9 mouse cellular contexts compared by ENCODE assay signal in the genomic region with DNA sequence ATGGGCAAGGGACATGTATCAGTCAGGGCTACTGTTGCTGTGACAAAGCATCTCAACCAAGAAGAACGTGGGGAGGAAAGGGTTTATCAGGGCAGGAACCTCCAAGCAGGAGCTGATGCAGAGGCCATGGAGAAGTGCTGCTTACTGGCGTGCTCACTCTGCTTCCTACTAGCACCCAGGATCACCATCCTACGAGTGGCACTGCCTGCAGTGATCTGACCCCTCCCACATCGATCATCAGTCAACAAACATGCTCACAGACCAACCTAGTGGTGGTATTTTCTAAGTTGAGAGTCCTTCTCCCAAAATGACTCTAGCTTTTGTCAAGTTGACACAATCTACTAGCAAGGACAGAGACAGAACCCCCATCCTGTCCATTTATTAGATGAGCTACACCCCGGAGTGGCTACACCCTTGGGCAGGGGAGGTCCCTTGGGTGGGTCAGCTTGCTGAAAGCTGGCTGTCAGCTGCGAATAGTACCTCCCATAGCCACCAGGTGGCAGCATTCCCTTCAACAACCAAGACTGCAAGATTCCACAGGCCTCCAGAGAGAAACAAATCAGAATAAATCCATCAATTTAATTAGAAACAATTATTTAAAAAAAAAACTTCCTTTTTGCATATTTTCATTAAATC.
DNase-seq lines count a peak whose midpoint lies in the region; TF ChIP-seq lines count a peak whose summit lies in the region.
"Had no signal": no experiment of that assay in that cellular context is flagged by ENCODE, and none has a peak within 500 bp of the region (broad histone marks: within the 10 kb centered on the region; RNA-seq: fewer than 3 reads in every experiment).

No protein-coding gene starts in this region.

- DNase-seq in B cell, adult 2 months = peak; percentile 67 to 68
- peak; percentile 68 for DNase-seq in adrenal gland, postnatal 25 days
- DNase-seq in embryonic facial prominence, embryonic 10.5 days (ENCODE audit: low spot score) = peak; percentile 82
- peak; percentile 55 to 82 for DNase-seq in heart, adult 18-20 months
- peak; percentile 45 to 68 for DNase-seq in kidney, adult 8-10 months
- DNase-seq in liver, adult 2 months (ENCODE audit: extremely low read depth, low read depth, low spot score) = peak; percentile 71
- peak; percentile 74 for DNase-seq in neural tube, embryonic 10.5 days (ENCODE audit: extremely low spot score, low spot score)
- DNase-seq in splenic B cell, adult 2 months (ENCODE audit: low read depth, low spot score) = peak; percentile 74

- WGBS in embryonic facial prominence, embryonic 10.5 days = 45% methylated on average over 6 of the region's 6 CpGs
- 41% methylated on average over 6 of the region's 6 CpGs for WGBS in liver, adult 2 months

- H3K27me3 ChIP-seq in embryonic facial prominence, embryonic 10.5 days (replicated peaks; ENCODE audit: low read depth, poor library complexity, severe bottlenecking) = no peaks in the 10 kb centered on the region
- H3K27me3 ChIP-seq in liver, adult 2 months (ENCODE audit: control insufficient read depth, insufficient read depth, low read length) = no peaks in the 10 kb centered on the region
- no peaks in the 10 kb centered on the region for H3K27me3 ChIP-seq in splenic B cell, adult 2 months (ENCODE audit: control insufficient read depth, insufficient read depth, low read length, poor library complexity, severe bottlenecking)
- H3K27me3 ChIP-seq: embryonic facial prominence, embryonic 12.5 days had no signal

- no peak overlapping the region for H3K4me3 ChIP-seq in embryonic facial prominence, embryonic 10.5 days
- H3K4me3 ChIP-seq in liver, adult 2 months (ENCODE audit: insufficient read depth, low read depth, low read length) = no peak overlapping the region

- peak; percentile 84 for TF ChIP-seq CTCF in liver, adult 2 months (IDR thresholded peaks at IDR 0.05; ENCODE audit: low read depth, low read length)

- H3K27ac ChIP-seq in embryonic facial prominence, embryonic 10.5 days (replicated peaks) = no peak overlapping the region
- no peak overlapping the region for H3K27ac ChIP-seq in liver, adult 2 months (replicated peaks; ENCODE audit: insufficient read depth, low read depth, low read length)
- H3K27ac ChIP-seq: embryonic facial prominence, embryonic 12.5 days had no signal

- peaks cover 9% of the 10 kb centered on the region; the same call in 1 of the 2 replicates for H3K4me1 ChIP-seq in embryonic facial prominence, embryonic 10.5 days
- peaks cover 2% of the 10 kb centered on the region; the same call in 1 of the 2 replicates for H3K4me1 ChIP-seq in liver, adult 2 months (ENCODE audit: control insufficient read depth, insufficient read depth, low read length)
- H3K4me1 ChIP-seq: embryonic facial prominence, embryonic 12.5 days had no signal

- H3K79me2 ChIP-seq in liver, adult 2 months (ENCODE audit: control insufficient read depth, insufficient read depth, low read length) = no peaks in the 10 kb centered on the region

- TF ChIP-seq POLR2A in liver, adult 2 months (IDR thresholded peaks at IDR 0.05; ENCODE audit: extremely low read depth, insufficient read depth, low read length) = no peak

- H3K36me3 ChIP-seq in embryonic facial prominence, embryonic 10.5 days (replicated peaks) = no peaks in the 10 kb centered on the region
- no peaks in the 10 kb centered on the region for H3K36me3 ChIP-seq in liver, adult 2 months (ENCODE audit: control insufficient read depth, insufficient read depth, low read length)
- no peaks in the 10 kb centered on the region for H3K36me3 ChIP-seq in splenic B cell, adult 2 months (ENCODE audit: control insufficient read depth, insufficient read depth, low read length, poor library complexity, severe bottlenecking)
- H3K36me3 ChIP-seq: embryonic facial prominence, embryonic 12.5 days had no signal

- no peaks in the 10 kb centered on the region for H3K9me3 ChIP-seq in embryonic facial prominence, embryonic 10.5 days
- H3K9me3 ChIP-seq: embryonic facial prominence, embryonic 12.5 days had no signal

- H3K9ac ChIP-seq in liver, adult 2 months (ENCODE audit: low read depth, low read length) = no peak overlapping the region
- H3K9ac ChIP-seq: embryonic facial prominence, embryonic 12.5 days had no signal
